Mouse (Mus musculus): ENCODE measurements at regions not wholly inside any gene's neighbourhood (a gene's known extent, or its start where the extent isn't known, plus 50 kb on each side); places are given as distances from the start of the nearest gene placed in this dataset.

GRCm38 (mm10) chr14:9192122-9192769 is 526.2 kb upstream of the 4930452B06Rik start:
- Histone ChIP-seq H3K9me3 (ENCODE audit: low read length) (no peaks in the 10 kb centered on the region), H3K4me1 (ENCODE audit: insufficient read depth) (no peaks in the 10 kb centered on the region), H3K27ac (ENCODE audit: low read depth, low read length) (no peak overlapping the region), H3K36me3 (ENCODE audit: insufficient read depth) (no peaks in the 10 kb centered on the region), H3K27me3 (ENCODE audit: insufficient read depth, low read length) (no peaks in the 10 kb centered on the region), H3K4me3 (ENCODE audit: low read depth, low read length) (no peak overlapping the region), H3K9ac (no peak overlapping the region), H3K4me2 (ENCODE audit: low read depth) (no peak overlapping the region)
- 77% methylated on average over 4 of the region's 4 CpGs for WGBS
- ATAC-seq (no peak), DNase-seq (no peak)
- no peak for TF ChIP-seq CTCF (IDR thresholded peaks at IDR 0.05; ENCODE audit: low read depth)

GRCm38 (mm10) chr14:9191664-9192063 is 525.6 kb upstream of the 4930452B06Rik start:
- TF ChIP-seq CTCF (IDR thresholded peaks at IDR 0.05; ENCODE audit: low read depth), result no peak
- Histone ChIP-seq H3K4me3 (ENCODE audit: low read depth, low read length) (no peak overlapping the region), H3K27me3 (ENCODE audit: insufficient read depth, low read length) (no peaks in the 10 kb centered on the region), H3K4me2 (ENCODE audit: low read depth) (no peak overlapping the region), H3K27ac (ENCODE audit: low read depth, low read length) (no peak overlapping the region), H3K9me3 (ENCODE audit: low read length) (no peaks in the 10 kb centered on the region), H3K9ac (no peak overlapping the region), H3K4me1 (ENCODE audit: insufficient read depth) (no peaks in the 10 kb centered on the region), H3K36me3 (ENCODE audit: insufficient read depth) (no peaks in the 10 kb centered on the region)
- 72% methylated on average over 3 of the region's 3 CpGs for WGBS
- no peak for DNase-seq
- ATAC-seq, result no peak

- Histone ChIP-seq H3K4me2 (ENCODE audit: low read depth) (no peak overlapping the region), H3K4me1 (ENCODE audit: insufficient read depth) (no peaks in the 10 kb centered on the region), H3K27ac (ENCODE audit: low read depth, low read length) (no peak overlapping the region), H3K9me3 (ENCODE audit: low read length) (no peaks in the 10 kb centered on the region), H3K36me3 (ENCODE audit: insufficient read depth) (no peaks in the 10 kb centered on the region), H3K27me3 (ENCODE audit: insufficient read depth, low read length) (no peaks in the 10 kb centered on the region), H3K4me3 (ENCODE audit: low read depth, low read length) (no peak overlapping the region), H3K9ac (no peak overlapping the region)
- DNase-seq (no peak), ATAC-seq (no peak)
- no peak for TF ChIP-seq CTCF (IDR thresholded peaks at IDR 0.05; ENCODE audit: low read depth)
- 95% methylated on average over 2 of the region's 2 CpGs for WGBS
Observed at GRCm38 (mm10) chr14:9161336-9161735, 495.3 kb upstream of the 4930452B06Rik start.

- ATAC-seq (no peak), DNase-seq (no peak)
- no peaks in the 10 kb centered on the region for H3K9me3 ChIP-seq (ENCODE audit: low read length)
- no peak for TF ChIP-seq CTCF (IDR thresholded peaks at IDR 0.05; ENCODE audit: low read depth)
- H3K4me2 ChIP-seq (ENCODE audit: low read depth), result no peak overlapping the region
- no peaks in the 10 kb centered on the region for H3K27me3 ChIP-seq (ENCODE audit: insufficient read depth, low read length)
- WGBS, result 89% methylated on average over 3 of the region's 3 CpGs
- no peaks in the 10 kb centered on the region for H3K36me3 ChIP-seq (ENCODE audit: insufficient read depth)
- H3K9ac ChIP-seq, result no peak overlapping the region
- no peak overlapping the region for H3K4me3 ChIP-seq (ENCODE audit: low read depth, low read length)
- no peak overlapping the region for H3K27ac ChIP-seq (ENCODE audit: low read depth, low read length)
- H3K4me1 ChIP-seq (ENCODE audit: insufficient read depth), result no peaks in the 10 kb centered on the region
Observed at GRCm38 (mm10) chr14:9157941-9158340, 491.9 kb upstream of the 4930452B06Rik start.

GRCm38 (mm10) chr14:9150841-9151240 is 484.8 kb upstream of the 4930452B06Rik start:
- H3K36me3 ChIP-seq (ENCODE audit: insufficient read depth), result no peaks in the 10 kb centered on the region
- ATAC-seq, result no peak
- 58% methylated on average over 1 of the region's 1 CpGs for WGBS

GRCm38 (mm10) chr14:9146595-9147219 is 480.7 kb upstream of the 4930452B06Rik start:
- no peaks in the 10 kb centered on the region for H3K9me3 ChIP-seq (ENCODE audit: low read length)
- no peaks in the 10 kb centered on the region for H3K27me3 ChIP-seq (ENCODE audit: insufficient read depth, low read length)
- 90% methylated on average over 4 of the region's 4 CpGs for WGBS
- no peaks in the 10 kb centered on the region for H3K36me3 ChIP-seq (ENCODE audit: insufficient read depth)
- no peak overlapping the region for H3K4me3 ChIP-seq (ENCODE audit: low read depth, low read length)
- ATAC-seq (no peak), DNase-seq (no peak)
- H3K9ac ChIP-seq, result no peak overlapping the region
- no peak for TF ChIP-seq CTCF (IDR thresholded peaks at IDR 0.05; ENCODE audit: low read depth)
- no peaks in the 10 kb centered on the region for H3K4me1 ChIP-seq (ENCODE audit: insufficient read depth)
- no peak overlapping the region for H3K4me2 ChIP-seq (ENCODE audit: low read depth)
- H3K27ac ChIP-seq (ENCODE audit: low read depth, low read length), result no peak overlapping the region

More at GRCm38 (mm10) chr14:9150841-9151240, 484.8 kb upstream of the 4930452B06Rik start:
- no peak for DNase-seq
- H3K27ac ChIP-seq (ENCODE audit: low read depth, low read length), result no peak overlapping the region
- H3K27me3 ChIP-seq (ENCODE audit: insufficient read depth, low read length), result no peaks in the 10 kb centered on the region
- no peak overlapping the region for H3K9ac ChIP-seq
- TF ChIP-seq CTCF (IDR thresholded peaks at IDR 0.05; ENCODE audit: low read depth), result no peak
- H3K4me3 ChIP-seq (ENCODE audit: low read depth, low read length), result no peak overlapping the region
- H3K4me1 ChIP-seq (ENCODE audit: insufficient read depth), result no peaks in the 10 kb centered on the region
- no peaks in the 10 kb centered on the region for H3K9me3 ChIP-seq (ENCODE audit: low read length)
- H3K4me2 ChIP-seq (ENCODE audit: low read depth), result no peak overlapping the region

- Histone ChIP-seq H3K9ac (no peak overlapping the region), H3K4me1 (ENCODE audit: insufficient read depth) (no peaks in the 10 kb centered on the region), H3K9me3 (ENCODE audit: low read length) (no peaks in the 10 kb centered on the region), H3K4me2 (ENCODE audit: low read depth) (no peak overlapping the region), H3K27me3 (ENCODE audit: insufficient read depth, low read length) (no peaks in the 10 kb centered on the region), H3K4me3 (ENCODE audit: low read depth, low read length) (no peak overlapping the region), H3K27ac (ENCODE audit: low read depth, low read length) (no peak overlapping the region), H3K36me3 (ENCODE audit: insufficient read depth) (no peaks in the 10 kb centered on the region)
- no peak for TF ChIP-seq CTCF (IDR thresholded peaks at IDR 0.05; ENCODE audit: low read depth)
- DNase-seq, result no peak
- WGBS, result 79% methylated on average over 1 of the region's 1 CpGs
- ATAC-seq, result no peak
Observed at GRCm38 (mm10) chr14:9105708-9106107, 439.7 kb upstream of the 4930452B06Rik start.

All from forebrain, postnatal 0 days (tissue).